Mouse (Mus musculus): ENCODE measurements around the gene Usp6nl. TPM values are rescaled to one million over a fixed set of nuclear protein-coding genes. Genes with fewer than 3 reads are reported as not detected.

Gene Usp6nl
- 7.4 and 8.9 TPM in 2 replicates for polyA plus RNA-seq (2015; fragmentation: Nextera tagmentation; extraction: Ambion mirVana)

GRCm38 (mm10) chr2:6322376-6322901 lies at the start of gene Usp6nl:
TSS of gene Usp6nl (plus strand) at chr2:6322667.
- Histone ChIP-seq H3K9me3 (ENCODE audit: control insufficient read depth, low read length) (no peaks in the 10 kb centered on the region), H3K4me2 (replicated peaks; ENCODE audit: low read depth) (peak within 1 kb of the TSS; percentile 62), H3K27me3 (ENCODE audit: control insufficient read depth, insufficient read depth, low read length) (no peaks in the 10 kb centered on the region), H3K36me3 (ENCODE audit: control insufficient read depth, insufficient read depth, low read length) (no peaks in the 10 kb centered on the region), H3K27ac (replicated peaks) (peak within 1 kb of the TSS; percentile 99), H3K4me1 (replicated peaks; ENCODE audit: control insufficient read depth, insufficient read depth) (no peaks in the 10 kb centered on the region), H3K9ac (ENCODE audit: low read length) (peak within 1 kb of the TSS; percentile 92), H3K4me3 (ENCODE audit: low read depth, low read length) (peak within 1 kb of the TSS; percentile 96)
- 1% methylated on average over 70 of the region's 75 CpGs for WGBS
- DNase-seq (ENCODE audit: low spot score) (peak; percentile 95), ATAC-seq (ENCODE audit: low FRiP score, low TSS enrichment) (peak; percentile 93)
- no peak for TF ChIP-seq CTCF (IDR thresholded peaks at IDR 0.05; ENCODE audit: low read depth)
- no peak for TF ChIP-seq EP300 (optimal IDR thresholded peaks at IDR 0.05)

GRCm38 (mm10) chr2:6273392-6273845 lies 49.0 kb upstream of the Usp6nl start:
- TF ChIP-seq EP300 (optimal IDR thresholded peaks at IDR 0.05), result no peak
- TF ChIP-seq CTCF (IDR thresholded peaks at IDR 0.05; ENCODE audit: low read depth), result no peak
- Histone ChIP-seq H3K36me3 (ENCODE audit: control insufficient read depth, insufficient read depth, low read length) (no peaks in the 10 kb centered on the region), H3K9ac (ENCODE audit: low read length) (no peak overlapping the region), H3K4me2 (replicated peaks; ENCODE audit: low read depth) (no peak overlapping the region), H3K27ac (replicated peaks) (no peak overlapping the region), H3K9me3 (ENCODE audit: control insufficient read depth, low read length) (no peaks in the 10 kb centered on the region), H3K27me3 (ENCODE audit: control insufficient read depth, insufficient read depth, low read length) (no peaks in the 10 kb centered on the region), H3K4me1 (replicated peaks; ENCODE audit: control insufficient read depth, insufficient read depth) (no peaks in the 10 kb centered on the region), H3K4me3 (ENCODE audit: low read depth, low read length) (no peak overlapping the region)
- DNase-seq (ENCODE audit: low spot score) (no peak), ATAC-seq (ENCODE audit: low FRiP score, low TSS enrichment) (no peak)
- 59% methylated on average over 10 of the region's 10 CpGs for WGBS

GRCm38 (mm10) chr2:6278813-6279530 lies 43.5 kb upstream of the Usp6nl start:
- ATAC-seq (ENCODE audit: low FRiP score, low TSS enrichment) (no peak), DNase-seq (ENCODE audit: low spot score) (no peak)
- H3K27ac ChIP-seq (replicated peaks), result no peak overlapping the region

GRCm38 (mm10) chr2:6279614-6280301 lies 42.7 kb upstream of the Usp6nl start:
- ATAC-seq (ENCODE audit: low FRiP score, low TSS enrichment) (no peak), DNase-seq (ENCODE audit: low spot score) (no peak)
- H3K4me3 ChIP-seq (ENCODE audit: low read depth, low read length), result no peak overlapping the region
- no peaks in the 10 kb centered on the region for H3K4me1 ChIP-seq (replicated peaks; ENCODE audit: control insufficient read depth, insufficient read depth)
- H3K27ac ChIP-seq (replicated peaks), result no peak overlapping the region
- H3K36me3 ChIP-seq (ENCODE audit: control insufficient read depth, insufficient read depth, low read length), result no peaks in the 10 kb centered on the region
- no peak overlapping the region for H3K4me2 ChIP-seq (replicated peaks; ENCODE audit: low read depth)
- H3K27me3 ChIP-seq (ENCODE audit: control insufficient read depth, insufficient read depth, low read length), result no peaks in the 10 kb centered on the region
- 52% methylated on average over 10 of the region's 10 CpGs for WGBS
- no peaks in the 10 kb centered on the region for H3K9me3 ChIP-seq (ENCODE audit: control insufficient read depth, low read length)
- TF ChIP-seq CTCF (IDR thresholded peaks at IDR 0.05; ENCODE audit: low read depth), result no peak
- no peak for TF ChIP-seq EP300 (optimal IDR thresholded peaks at IDR 0.05)
- no peak overlapping the region for H3K9ac ChIP-seq (ENCODE audit: low read length)

More at GRCm38 (mm10) chr2:6278813-6279530, 43.5 kb upstream of the Usp6nl start:
- Histone ChIP-seq H3K9ac (ENCODE audit: low read length) (no peak overlapping the region), H3K9me3 (ENCODE audit: control insufficient read depth, low read length) (no peaks in the 10 kb centered on the region), H3K4me2 (replicated peaks; ENCODE audit: low read depth) (no peak overlapping the region), H3K36me3 (ENCODE audit: control insufficient read depth, insufficient read depth, low read length) (no peaks in the 10 kb centered on the region), H3K4me1 (replicated peaks; ENCODE audit: control insufficient read depth, insufficient read depth) (no peaks in the 10 kb centered on the region), H3K27me3 (ENCODE audit: control insufficient read depth, insufficient read depth, low read length) (no peaks in the 10 kb centered on the region), H3K4me3 (ENCODE audit: low read depth, low read length) (no peak overlapping the region)
- TF ChIP-seq CTCF (IDR thresholded peaks at IDR 0.05; ENCODE audit: low read depth) (no peak), EP300 (optimal IDR thresholded peaks at IDR 0.05) (no peak)
- 85% methylated on average over 10 of the region's 10 CpGs for WGBS

- DNase-seq (ENCODE audit: low spot score), result no peak
- 83% methylated on average over 2 of the region's 2 CpGs for WGBS
- Histone ChIP-seq H3K4me3 (ENCODE audit: low read depth, low read length) (no peak overlapping the region), H3K27ac (replicated peaks) (no peak overlapping the region), H3K9me3 (ENCODE audit: control insufficient read depth, low read length) (no peaks in the 10 kb centered on the region), H3K9ac (ENCODE audit: low read length) (no peak overlapping the region), H3K4me2 (replicated peaks; ENCODE audit: low read depth) (no peak overlapping the region), H3K27me3 (ENCODE audit: control insufficient read depth, insufficient read depth, low read length) (no peaks in the 10 kb centered on the region), H3K4me1 (replicated peaks; ENCODE audit: control insufficient read depth, insufficient read depth) (no peaks in the 10 kb centered on the region), H3K36me3 (ENCODE audit: control insufficient read depth, insufficient read depth, low read length) (no peaks in the 10 kb centered on the region)
- ATAC-seq (ENCODE audit: low FRiP score, low TSS enrichment), result no peak
- no peak for TF ChIP-seq EP300 (optimal IDR thresholded peaks at IDR 0.05)
- no peak for TF ChIP-seq CTCF (IDR thresholded peaks at IDR 0.05; ENCODE audit: low read depth)
Measured at GRCm38 (mm10) chr2:6283569-6283968, 38.9 kb upstream of the Usp6nl start.

All from stomach, postnatal 0 days (tissue).